Mouse (Mus musculus) cortical plate, adult 2 months (tissue): ENCODE measurements around the gene Fam216a.

Source experiments
- CTCF ChIP-seq: fragments of 200-500 bp; IDR thresholded peaks from 2 replicates; pipeline ENCODE4 v1.5.1; 2011; ENCODE audit warnings: mild to moderate bottlenecking, control low read depth, low read length; ENCODE audit not compliant: insufficient read depth; ENCODE audit errors: extremely low read depth
- POLR2A ChIP-seq: fragments of 200-500 bp; IDR thresholded peaks from 2 replicates; pipeline ENCODE4 v1.6.1; 2011; ENCODE audit warnings: mild to moderate bottlenecking, low read length, control low read depth; ENCODE audit not compliant: insufficient read depth; ENCODE audit errors: extremely low read depth

DNA sequence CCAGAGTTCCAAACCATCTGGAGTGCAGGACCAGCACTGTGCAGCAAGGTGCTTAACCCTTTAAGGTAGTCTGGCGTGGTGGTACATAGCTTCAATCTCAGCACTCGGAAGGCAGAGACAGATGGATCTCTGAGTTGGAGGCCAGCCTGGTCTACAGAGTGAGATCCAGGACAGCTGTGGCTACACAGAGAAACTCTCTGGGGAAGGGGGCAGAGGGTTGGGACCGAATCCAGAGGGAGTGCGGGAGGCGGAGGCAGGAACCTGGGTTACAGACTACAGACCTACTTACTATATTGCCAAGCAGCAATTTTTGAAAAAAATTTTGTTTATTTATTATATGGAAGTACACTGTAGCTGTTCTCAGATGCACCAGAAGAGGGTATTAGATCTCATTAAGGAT is 42.2 kb upstream of the Fam216a start:
- no peak for TF ChIP-seq CTCF
- no peak for TF ChIP-seq POLR2A
